Mouse (Mus musculus): Measurements from ENCODE around the gene Rftn1. TPM values are rescaled to one million over a fixed set of nuclear protein-coding genes. Genes with fewer than 3 reads are reported as not detected.

The Rftn1 gene
- polyA plus RNA-seq, 1 experiment, result not detected

- Histone ChIP-seq H3K27ac (ENCODE audit: insufficient read depth, low read depth, low read length) (no peak overlapping the region), H3K4me1 (ENCODE audit: control insufficient read depth, insufficient read depth, low read length) (peaks cover 5% of the 10 kb centered on the region; the same call in 1 of the 2 replicates), H3K4me3 (ENCODE audit: insufficient read depth, low read depth, low read length) (no peak overlapping the region)
- no peak for TF ChIP-seq CTCF (IDR thresholded peaks at IDR 0.05; ENCODE audit: insufficient read depth, low read depth, low read length)
- no peak for TF ChIP-seq POLR2A (IDR thresholded peaks at IDR 0.05; ENCODE audit: insufficient read depth, low read depth, low read length)
- 85% methylated on average over 4 of the region's 4 CpGs for WGBS
Observed at GRCm38 (mm10) chr17:50003156-50003555, 187.3 kb downstream of the Rftn1 start.

- TF ChIP-seq CTCF (IDR thresholded peaks at IDR 0.05; ENCODE audit: insufficient read depth, low read depth, low read length) (no peak), POLR2A (IDR thresholded peaks at IDR 0.05; ENCODE audit: insufficient read depth, low read depth, low read length) (no peak)
- no peak overlapping the region for H3K27ac ChIP-seq (ENCODE audit: insufficient read depth, low read depth, low read length)
- peaks cover 5% of the 10 kb centered on the region; the same call in 1 of the 2 replicates for H3K4me1 ChIP-seq (ENCODE audit: control insufficient read depth, insufficient read depth, low read length)
- H3K4me3 ChIP-seq (ENCODE audit: insufficient read depth, low read depth, low read length), result no peak overlapping the region
- WGBS, result 87% methylated on average over 3 of the region's 3 CpGs
Observed at GRCm38 (mm10) chr17:50002171-50002570, 188.3 kb downstream of the Rftn1 start.

- TF ChIP-seq POLR2A (IDR thresholded peaks at IDR 0.05; ENCODE audit: insufficient read depth, low read depth, low read length) (no peak), CTCF (IDR thresholded peaks at IDR 0.05; ENCODE audit: insufficient read depth, low read depth, low read length) (no peak)
- no peak overlapping the region for H3K4me3 ChIP-seq (ENCODE audit: insufficient read depth, low read depth, low read length)
- H3K27ac ChIP-seq (ENCODE audit: insufficient read depth, low read depth, low read length), result no peak overlapping the region
- H3K4me1 ChIP-seq (ENCODE audit: control insufficient read depth, insufficient read depth, low read length), result peaks cover 2% of the 10 kb centered on the region; the same call in 1 of the 2 replicates
Observed at GRCm38 (mm10) chr17:50001754-50002153, 188.7 kb downstream of the Rftn1 start.

- H3K27ac ChIP-seq (ENCODE audit: insufficient read depth, low read depth, low read length), result no peak overlapping the region
- H3K4me1 ChIP-seq (ENCODE audit: control insufficient read depth, insufficient read depth, low read length), result no peaks in the 10 kb centered on the region
- TF ChIP-seq CTCF (IDR thresholded peaks at IDR 0.05; ENCODE audit: insufficient read depth, low read depth, low read length) (no peak), POLR2A (IDR thresholded peaks at IDR 0.05; ENCODE audit: insufficient read depth, low read depth, low read length) (no peak)
- no peak overlapping the region for H3K4me3 ChIP-seq (ENCODE audit: insufficient read depth, low read depth, low read length)
- WGBS, result 94% methylated on average over 3 of the region's 3 CpGs
Observed at GRCm38 (mm10) chr17:50000580-50000979, 189.9 kb downstream of the Rftn1 start.

- WGBS, result 78% methylated on average over 5 of the region's 5 CpGs
Observed at GRCm38 (mm10) chr17:49996626-49997152, 193.8 kb downstream of the Rftn1 start.

GRCm38 (mm10) chr17:49996097-49996496, 194.4 kb downstream of the Rftn1 start:
- Histone ChIP-seq H3K4me3 (ENCODE audit: insufficient read depth, low read depth, low read length) (no peak overlapping the region), H3K4me1 (ENCODE audit: control insufficient read depth, insufficient read depth, low read length) (no peaks in the 10 kb centered on the region), H3K27ac (ENCODE audit: insufficient read depth, low read depth, low read length) (no peak overlapping the region)
- TF ChIP-seq POLR2A (IDR thresholded peaks at IDR 0.05; ENCODE audit: insufficient read depth, low read depth, low read length) (no peak), CTCF (IDR thresholded peaks at IDR 0.05; ENCODE audit: insufficient read depth, low read depth, low read length) (no peak)
- WGBS, result 88% methylated on average over 6 of the region's 6 CpGs

More at GRCm38 (mm10) chr17:49996626-49997152, 193.8 kb downstream of the Rftn1 start:
- Histone ChIP-seq H3K4me3 (ENCODE audit: insufficient read depth, low read depth, low read length) (no peak overlapping the region), H3K27ac (ENCODE audit: insufficient read depth, low read depth, low read length) (no peak overlapping the region), H3K4me1 (ENCODE audit: control insufficient read depth, insufficient read depth, low read length) (no peaks in the 10 kb centered on the region)
- no peak for TF ChIP-seq CTCF (IDR thresholded peaks at IDR 0.05; ENCODE audit: insufficient read depth, low read depth, low read length)
- TF ChIP-seq POLR2A (IDR thresholded peaks at IDR 0.05; ENCODE audit: insufficient read depth, low read depth, low read length), result no peak

- WGBS, result 71% methylated on average over 3 of the region's 3 CpGs
- H3K27ac ChIP-seq (ENCODE audit: insufficient read depth, low read depth, low read length), result no peak overlapping the region
- TF ChIP-seq CTCF (IDR thresholded peaks at IDR 0.05; ENCODE audit: insufficient read depth, low read depth, low read length), result no peak
- TF ChIP-seq POLR2A (IDR thresholded peaks at IDR 0.05; ENCODE audit: insufficient read depth, low read depth, low read length), result no peak
- no peak overlapping the region for H3K4me3 ChIP-seq (ENCODE audit: insufficient read depth, low read depth, low read length)
- H3K4me1 ChIP-seq (ENCODE audit: control insufficient read depth, insufficient read depth, low read length), result no peaks in the 10 kb centered on the region
Observed at GRCm38 (mm10) chr17:49995226-49995625, 195.2 kb downstream of the Rftn1 start.

- no peak for TF ChIP-seq POLR2A (IDR thresholded peaks at IDR 0.05; ENCODE audit: insufficient read depth, low read depth, low read length)
- no peak for TF ChIP-seq CTCF (IDR thresholded peaks at IDR 0.05; ENCODE audit: insufficient read depth, low read depth, low read length)
- Histone ChIP-seq H3K4me3 (ENCODE audit: insufficient read depth, low read depth, low read length) (no peak overlapping the region), H3K27ac (ENCODE audit: insufficient read depth, low read depth, low read length) (no peak overlapping the region), H3K4me1 (ENCODE audit: control insufficient read depth, insufficient read depth, low read length) (no peaks in the 10 kb centered on the region)
- WGBS, result 89% methylated on average over 3 of the region's 3 CpGs
Observed at GRCm38 (mm10) chr17:49993631-49994030, 196.8 kb downstream of the Rftn1 start.

GRCm38 (mm10) chr17:49992625-49993603, 197.6 kb downstream of the Rftn1 start:
- no peaks in the 10 kb centered on the region for H3K4me1 ChIP-seq (ENCODE audit: control insufficient read depth, insufficient read depth, low read length)
- H3K27ac ChIP-seq (ENCODE audit: insufficient read depth, low read depth, low read length), result no peak overlapping the region
- no peak overlapping the region for H3K4me3 ChIP-seq (ENCODE audit: insufficient read depth, low read depth, low read length)
- 84% methylated on average over 11 of the region's 11 CpGs for WGBS
- TF ChIP-seq CTCF (IDR thresholded peaks at IDR 0.05; ENCODE audit: insufficient read depth, low read depth, low read length) (no peak), POLR2A (IDR thresholded peaks at IDR 0.05; ENCODE audit: insufficient read depth, low read depth, low read length) (no peak)
